8 mouse cellular contexts compared by ENCODE assay signal in genomic region chrX:78582854-78583201, GRCm38 (mm10). TPM values are rescaled to one million over a fixed set of nuclear protein-coding genes. Genes with fewer than 3 reads are reported as not detected.
DNase-seq lines count a peak whose midpoint lies in the region; ATAC-seq and TF ChIP-seq lines count a peak whose summit lies in the region.

No protein-coding gene starts in this region.

- ATAC-seq in hindbrain, embryonic 14.5 days (ENCODE audit: low FRiP score) = peak; percentile 73

- no peaks in the 10 kb centered on the region for H3K4me1 ChIP-seq in hindbrain, embryonic 14.5 days (replicated peaks; ENCODE audit: control insufficient read depth, insufficient read depth, low read length)

- H3K4me3 ChIP-seq in gastrocnemius, adult 2 months = peak overlapping the region; percentile 82
- H3K4me3 ChIP-seq in hindbrain, embryonic 14.5 days (replicated peaks; ENCODE audit: low read length) = peak overlapping the region; percentile 47

- DNase-seq in NIH3T3 (ENCODE audit: low read depth) = peak; percentile 82
- DNase-seq in brain, adult 2 months (ENCODE audit: low read depth, low spot score) = peak; percentile 66
- peak; percentile 75 for DNase-seq in gastrocnemius, adult 2 months
- DNase-seq in hindbrain, embryonic 14.5 days (ENCODE audit: low spot score) = peak; percentile 49
- DNase-seq in left cerebral cortex, postnatal 10 days (ENCODE audit: extremely low spot score in 1 of 2, low spot score in 2 of 2) = peak; percentile 1 to 72
- DNase-seq in lung, postnatal 4 days = peak; percentile 54 to 81
- DNase-seq in right cerebral cortex, postnatal 4 days = peak; percentile 56
- DNase-seq in cerebellum, adult 9-10 months = no peak

- no peaks in the 10 kb centered on the region for H3K27me3 ChIP-seq in hindbrain, embryonic 14.5 days (ENCODE audit: control insufficient read depth, insufficient read depth, low read length)

- H3K27ac ChIP-seq in gastrocnemius, adult 2 months = peak overlapping the region; percentile 87
- peak overlapping the region; percentile 83; the same call in 1 of the 2 replicates for H3K27ac ChIP-seq in hindbrain, embryonic 14.5 days

- H3K36me3 ChIP-seq in hindbrain, embryonic 14.5 days (replicated peaks; ENCODE audit: control insufficient read depth, insufficient read depth) = no peaks in the 10 kb centered on the region

- no peak for TF ChIP-seq CTCF in gastrocnemius, adult 2 months (IDR thresholded peaks at IDR 0.05)

- H3K9me3 ChIP-seq in hindbrain, embryonic 14.5 days (ENCODE audit: control insufficient read depth, low read length) = no peaks in the 10 kb centered on the region

- peak overlapping the region; percentile 50 for H3K4me2 ChIP-seq in hindbrain, embryonic 14.5 days (replicated peaks)

- WGBS in hindbrain, embryonic 14.5 days = 13% methylated on average over 12 of the region's 21 CpGs

- peak overlapping the region; percentile 58 for H3K9ac ChIP-seq in hindbrain, embryonic 14.5 days

- intact Hi-C loops in gastrocnemius, adult 2 months (cut with DNase I) = loop anchor here (5.0 kb wide), 1 partner anchor 36 kb away; no protein-coding TSS in a partner anchor
- intact Hi-C loops in left cerebral cortex, postnatal 10 days (cut with DNase I) = no loop called here

RNA-seq across cellular contexts. Expression of gene Prrg1, which starts 0.9 kb away (rescaled TPM):
- total RNA-seq in gastrocnemius, adult 2 months (2021) = 1 to 10 TPM; 3.5 to 3.8 TPM
- polyA plus RNA-seq in hindbrain, embryonic 14.5 days (2014; fragmentation: Nextera tagmentation; extraction: Ambion mirVana) = 8.8 and 8.9 TPM in 2 replicates
- 1 to 10 TPM; 2.7 to 3.1 TPM for total RNA-seq in left cerebral cortex, postnatal 10 days (2021)
